Mouse (Mus musculus) right cerebral cortex, postnatal 14 days (tissue): Measurements from ENCODE around the gene Kti12.

ENCODE experiments used
- DNase-seq: peaks from one replicate; pipeline ENCODE4 v3.0.0; 2022

The Kti12 gene

DNA sequence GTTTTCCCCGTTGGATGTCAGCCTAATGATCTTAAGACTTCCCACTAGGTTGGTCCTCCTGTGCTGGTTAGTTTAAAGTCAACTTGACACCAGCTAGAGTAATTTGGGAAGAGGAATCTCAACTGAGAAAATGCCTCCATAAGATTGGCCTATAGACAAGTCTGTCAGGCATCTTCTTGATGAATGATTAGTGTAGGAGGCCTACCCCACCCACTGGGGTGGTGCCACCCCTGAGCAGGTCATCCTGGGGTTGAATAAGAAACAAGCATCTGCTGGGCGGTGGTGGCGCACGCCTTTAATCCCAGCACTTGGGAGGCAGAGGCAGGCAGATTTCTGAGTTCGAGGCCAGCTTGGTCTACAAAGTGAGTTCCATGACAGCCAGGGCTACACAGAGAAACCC lies 26.2 kb downstream of the Kti12 start:
- no peak for DNase-seq

DNA sequence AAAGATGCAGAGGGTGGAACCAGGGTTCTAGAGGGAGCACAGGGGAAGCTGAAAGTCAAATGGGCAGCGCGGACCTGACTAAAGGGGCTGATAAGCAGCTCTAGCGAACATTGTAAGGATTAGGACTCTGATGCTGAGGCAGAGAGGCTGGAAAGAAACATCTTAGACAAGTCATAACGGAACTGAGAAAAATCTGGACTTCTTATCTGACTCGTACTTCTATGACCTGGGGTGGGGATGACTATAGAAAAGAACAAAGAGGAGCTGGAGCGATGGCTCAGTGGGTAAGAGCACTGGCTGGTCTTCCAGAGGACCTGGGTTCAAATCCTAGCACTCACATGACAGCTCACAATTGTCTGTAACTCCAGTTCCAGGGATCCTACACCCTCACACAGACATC lies 30.3 kb downstream of the Kti12 start:
- no peak for DNase-seq

DNA sequence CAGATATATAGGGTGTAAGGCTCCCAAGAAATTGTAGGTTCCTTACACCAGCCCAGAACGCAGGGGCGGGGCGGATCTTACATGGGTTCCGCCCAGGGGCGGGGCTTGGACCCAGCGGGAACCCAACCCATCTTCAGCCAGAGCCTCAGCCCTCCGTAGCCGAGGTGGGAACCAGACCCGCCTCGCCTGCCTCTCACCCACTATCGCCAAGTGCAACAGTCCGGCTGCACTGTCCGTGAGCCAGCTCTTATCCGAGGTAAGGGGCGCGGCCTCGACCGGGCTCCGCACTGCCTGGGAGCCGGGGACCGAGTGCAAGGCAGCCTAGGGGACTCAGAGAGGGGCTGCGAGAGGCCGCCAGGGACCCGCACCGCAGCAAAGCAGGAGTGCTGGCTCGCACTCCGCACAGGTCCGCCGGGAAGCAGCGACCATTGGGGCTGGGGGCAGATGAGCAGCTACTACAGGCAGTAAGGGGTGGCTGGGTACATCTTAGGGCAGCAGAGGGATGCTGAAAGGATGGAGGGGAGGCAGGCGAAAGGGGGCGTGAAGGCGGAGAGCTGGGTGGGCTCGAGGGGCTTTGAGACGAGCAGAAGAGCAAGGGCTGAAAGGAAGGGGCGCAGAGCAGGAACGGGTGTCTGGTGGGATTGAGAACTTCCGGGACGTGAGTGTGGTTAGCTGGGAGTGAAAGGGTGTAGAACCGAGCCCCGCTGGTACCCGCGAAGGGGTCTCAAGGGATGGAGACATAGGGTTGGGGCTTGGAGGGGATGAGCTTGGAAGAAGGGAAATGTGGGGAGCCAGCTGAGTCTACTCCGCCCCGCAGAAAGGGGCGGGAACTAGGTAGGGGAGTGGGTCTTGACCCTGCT lies 31.6 kb downstream of the Kti12 start, which contains the start of gene Rab3b:
Gene Rab3b (plus strand): TSS at position 101 of the 860 bp plus-strand sequence.
- DNase-seq = peak; percentile 55

DNA sequence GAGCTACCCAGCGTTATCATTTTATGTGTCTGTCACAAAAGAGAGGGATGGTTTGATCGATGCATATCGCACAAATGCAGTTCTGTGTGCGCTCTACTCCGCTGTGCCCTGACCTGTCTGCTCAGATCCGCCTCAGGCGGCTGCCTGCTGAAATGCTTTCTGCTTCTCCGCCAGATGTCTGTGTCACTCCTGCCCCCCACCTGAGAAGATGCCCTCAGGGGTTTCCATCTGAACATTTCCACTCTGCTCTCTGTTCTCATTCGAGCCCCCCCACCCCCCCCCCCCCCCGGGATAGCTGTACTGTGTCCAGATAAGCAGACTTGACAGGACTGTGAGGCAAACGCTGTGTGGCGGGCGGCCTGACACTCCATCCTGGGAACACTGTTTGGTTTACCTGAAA lies 36.2 kb downstream of the Kti12 start:
- DNase-seq = no peak

DNA sequence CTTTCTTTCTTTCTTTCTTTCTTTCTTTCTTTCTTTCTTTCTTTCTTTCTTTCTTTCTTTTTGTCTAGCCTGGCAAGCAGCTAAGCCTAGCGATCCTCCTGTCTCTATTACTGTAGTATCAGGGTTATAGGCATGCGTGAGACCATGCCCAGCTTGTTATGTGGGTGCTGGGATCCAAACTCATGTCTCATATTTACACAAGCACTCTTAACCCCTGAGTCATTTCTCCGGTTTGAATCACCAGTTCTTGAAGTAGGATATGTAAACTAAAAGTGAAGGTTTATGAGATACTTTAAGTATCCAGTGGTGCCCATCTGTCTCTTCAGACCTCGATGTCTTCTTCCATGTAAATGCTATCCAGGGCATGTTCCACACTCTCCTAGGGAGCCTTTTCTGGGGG lies 39.9 kb downstream of the Kti12 start:
- no peak for DNase-seq

DNA sequence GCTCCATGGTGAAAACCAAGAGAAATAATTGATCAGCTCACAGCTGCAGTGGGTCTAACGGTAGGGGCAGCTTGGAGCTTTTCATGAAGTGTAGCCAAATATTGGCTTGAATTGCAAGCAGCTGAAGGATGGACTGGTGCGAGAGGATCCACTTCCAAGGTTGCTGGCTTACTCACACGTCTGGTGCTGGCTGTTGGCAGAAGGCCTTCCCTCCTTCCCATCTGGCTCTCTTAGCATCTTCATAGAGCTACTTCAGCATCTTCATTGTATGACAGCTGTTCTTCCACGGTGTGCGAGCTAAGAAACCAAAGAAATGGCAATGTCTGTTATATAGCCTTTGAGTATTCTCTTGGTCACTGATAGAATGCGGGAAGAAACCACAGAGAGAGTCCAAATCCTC lies 43.3 kb downstream of the Kti12 start:
- no peak for DNase-seq
